Mouse (Mus musculus) heart, adult 2 months (tissue): Measurements from ENCODE around the gene Nle1. TPM values are rescaled to one million over a fixed set of nuclear protein-coding genes. Genes with fewer than 3 reads are reported as not detected.

ENCODE experiments used
- DNase-seq, 2 experiments: peaks; one replicate each; pipeline ENCODE4 v3.0.0; 2021
- H3K27ac ChIP-seq: fragments of 200-600 bp; 2 replicates; pipeline ENCODE4 v1.8.1; 2022
- H3K27me3 ChIP-seq: fragments of 200-500 bp; 2 replicates; pipeline ENCODE4 v1.6.1; 2012; ENCODE audit warnings: mild to moderate bottlenecking, low read length, inconsistent platforms, mixed read lengths; ENCODE audit not compliant: control insufficient read depth, insufficient read depth
- H3K36me3 ChIP-seq: fragments of 200-500 bp; 2 replicates; pipeline ENCODE4 v1.6.1; 2012; ENCODE audit warnings: low read length, inconsistent platforms; ENCODE audit not compliant: control insufficient read depth, insufficient read depth
- H3K4me1 ChIP-seq: fragments of 200-500 bp; 2 replicates; pipeline ENCODE4 v1.6.1; 2011; ENCODE audit warnings: low read length; ENCODE audit not compliant: control insufficient read depth, insufficient read depth
- H3K4me3 ChIP-seq: fragments of 200-600 bp; 2 replicates; pipeline ENCODE4 v1.8.1; 2022
- H3K79me2 ChIP-seq: fragments of 200-500 bp; replicated peaks from 2 replicates; pipeline ENCODE4 v1.6.1; 2012; ENCODE audit warnings: mild to moderate bottlenecking, inconsistent platforms, low read length, moderate library complexity, mixed read lengths; ENCODE audit not compliant: control insufficient read depth, insufficient read depth
- H3K9ac ChIP-seq: fragments of 200-500 bp; 2 replicates; pipeline ENCODE4 v1.6.1; 2012; ENCODE audit warnings: low read depth, mild to moderate bottlenecking, control low read depth, inconsistent platforms, low read length, mixed read lengths
- CTCF ChIP-seq: fragments of 200-600 bp; IDR thresholded peaks from 2 replicates; pipeline ENCODE4 v1.8.1; 2022; ENCODE audit warnings: antibody characterized with exemption, mild to moderate bottlenecking, moderate library complexity
- EP300 ChIP-seq: fragments of 200-500 bp; IDR thresholded peaks from 2 replicates; pipeline ENCODE4 v1.6.1; 2011; ENCODE audit warnings: low read depth, low read length, control low read depth; ENCODE audit not compliant: insufficient read depth
- POLR2A ChIP-seq: fragments of 200-500 bp; IDR thresholded peaks from 2 replicates; pipeline ENCODE4 v1.6.1; 2011; ENCODE audit warnings: mild to moderate bottlenecking, low read depth, low read length, control low read depth; ENCODE audit not compliant: insufficient read depth
- WGBS: fragments of 180-500 bp; shearing (Covaris S2); methylation state at CpG from one replicate; pipeline ENCODE4 v1.1.7; 2018; 5-methylcytosine and 5-hydroxymethylcytosine counted together
- intact Hi-C: fragments of 180-260 bp; cut with DNase I; formaldehyde crosslinking; loops from one replicate; pipeline ENCODE4 v1.15.1; 2025
- polyA plus RNA-seq: library from polyadenylated mRNA; depleted of rRNA; stranded (reverse); fragments of >200 nt; gene quantifications from 2 replicates; pipeline ENCODE4 v1.2.3, GENCODE M21; 2012; rRNA removed
- total RNA-seq, 2 experiments: library from RNA; stranded (reverse); gene quantifications; 2 replicates each; pipeline ENCODE4 v1.2.3; 2021

Gene Nle1
- total and polyA plus RNA-seq, 3 experiments: 8.4 to 17.7 (median 11.4) TPM

- Histone ChIP-seq H3K4me3 (no peak overlapping the region), H3K36me3 (no peaks in the 10 kb centered on the region; the same call in 1 of the 2 replicates), H3K27me3 (no peaks in the 10 kb centered on the region), H3K79me2 (no peaks in the 10 kb centered on the region; the same call in 1 of the 2 replicates), H3K9ac (no peak overlapping the region), H3K4me1 (peaks cover 4% of the 10 kb centered on the region), H3K27ac (no peak overlapping the region)
- no peak for DNase-seq
- intact Hi-C loops: no loop called here
- no peak for TF ChIP-seq EP300
- no peak for TF ChIP-seq CTCF
- no peak for TF ChIP-seq POLR2A
- 84% methylated on average over 11 of the region's 11 CpGs for WGBS
Measured at GRCm38 (mm10) chr11:82852115-82852514, 56.1 kb downstream of the Nle1 start.

Other genes starting within 250 kb of the Nle1 start
- gene Cct6b, start 144.1 kb downstream of the Nle1 start, total RNA-seq: under 1 TPM; 0.21 to 0.41 TPM
- 0.21 TPM in 1 of 2 replicates, not detected in the other for gene Cct6b, start 144.1 kb downstream of the Nle1 start, polyA plus RNA-seq
- gene Zfp830, start 144.1 kb downstream of the Nle1 start, total RNA-seq: 10 to 100 TPM; 12.8 to 15.1 TPM
- gene Zfp830, start 144.1 kb downstream of the Nle1 start, polyA plus RNA-seq: 4.4 and 5.7 TPM in 2 replicates
- 10 to 100 TPM; 14.4 to 20.0 TPM for gene Lig3, start 127.3 kb downstream of the Nle1 start, total RNA-seq
- 9.2 and 15.5 TPM in 2 replicates for gene Lig3, start 127.3 kb downstream of the Nle1 start, polyA plus RNA-seq
- 1 to 10 TPM; 4.0 to 4.3 TPM for gene Rffl, start 37.2 kb downstream of the Nle1 start, total RNA-seq
- 4.6 and 5.9 TPM in 2 replicates for gene Rffl, start 37.2 kb downstream of the Nle1 start, polyA plus RNA-seq
- gene Rad51d, start 17.8 kb downstream of the Nle1 start, total RNA-seq: 1 to 10 TPM; 8.5 to 9.5 TPM
- 8.6 and 10.1 TPM in 2 replicates for gene Rad51d, start 17.8 kb downstream of the Nle1 start, polyA plus RNA-seq
- gene Fndc8, start 16.3 kb downstream of the Nle1 start, total RNA-seq: not detected
- gene Fndc8, start 16.3 kb downstream of the Nle1 start, polyA plus RNA-seq: 0.06 TPM in 1 of 2 replicates, not detected in the other
- gene Unc45b, start 2.1 kb upstream of the Nle1 start, total RNA-seq: 100 to 1,000 TPM; 167 to 190 TPM
- 107 and 159 TPM in 2 replicates for gene Unc45b, start 2.1 kb upstream of the Nle1 start, polyA plus RNA-seq
- gene Slfn5, start 42.9 kb upstream of the Nle1 start, total RNA-seq: 10 to 100 TPM; 54.1 to 59.2 TPM
- 17.9 and 41.8 TPM in 2 replicates for gene Slfn5, start 42.9 kb upstream of the Nle1 start, polyA plus RNA-seq
- under 1 TPM; 0.82 to 0.99 TPM for gene Slfn9, start 83.4 kb upstream of the Nle1 start, total RNA-seq
- gene Slfn9, start 83.4 kb upstream of the Nle1 start, polyA plus RNA-seq: 0.20 and 0.53 TPM in 2 replicates
- under 1 TPM; 0.47 to 0.91 TPM for gene Slfn8, start 112.4 kb upstream of the Nle1 start, total RNA-seq
- gene Slfn8, start 112.4 kb upstream of the Nle1 start, polyA plus RNA-seq: 0.51 and 0.82 TPM in 2 replicates
- gene Slfn2, start 156.7 kb upstream of the Nle1 start, total RNA-seq: 1 to 10 TPM; 3.4 to 4.3 TPM
- gene Slfn2, start 156.7 kb upstream of the Nle1 start, polyA plus RNA-seq: 3.8 and 4.8 TPM in 2 replicates
- gene Slfn1, start 208.4 kb upstream of the Nle1 start, total RNA-seq: under 1 TPM in 1 of 2 experiments, not detected in 1; 0.32 TPM
- 0.50 and 0.84 TPM in 2 replicates for gene Slfn1, start 208.4 kb upstream of the Nle1 start, polyA plus RNA-seq